Mouse (Mus musculus) inflammation-experienced regulatory T-cells, adult 6 months (primary cell): ENCODE results near the gene Fmnl3. TPM values are rescaled to one million over a fixed set of nuclear protein-coding genes. Genes with fewer than 3 reads are reported as not detected.
"Not testable (repeated sequence)": the region's sequence is repeated elsewhere in the genome, so short reads cannot be mapped to it uniquely, and the experiment has no call there.

ENCODE experiments used
- ATAC-seq: one replicate; pipeline ENCODE4 v1.8.0; 2017
- polyA plus RNA-seq, 3 experiments: library from polyadenylated mRNA; unstranded; fragments of 100-300 nt; shearing (Covaris generic); gene quantifications; one replicate each; pipeline ENCODE4 v1.2.1; 2017

The Fmnl3 gene
- polyA plus RNA-seq, 3 experiments from 2014 or later, result 5.5 to 13.4 (median 9.2) TPM

DNA sequence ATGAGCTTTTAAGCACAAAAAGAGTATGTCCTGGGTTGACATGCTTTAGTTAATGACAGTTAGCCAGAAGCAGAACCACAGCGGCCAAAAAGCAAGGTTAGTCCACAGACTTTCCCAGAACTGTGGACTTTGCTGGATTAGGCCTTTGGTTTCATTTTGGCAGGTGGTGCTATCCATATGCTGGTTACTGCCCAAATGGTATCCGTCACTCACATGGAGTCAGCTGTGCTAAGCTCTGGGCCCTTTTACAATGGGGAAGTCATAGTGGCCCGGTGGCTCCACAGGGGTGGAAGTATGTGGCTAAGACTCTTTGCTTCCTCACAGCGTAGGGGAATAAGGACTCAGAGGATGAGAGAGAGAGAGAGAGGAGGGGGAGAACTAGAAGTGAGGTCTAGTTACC, 17.7 kb upstream of the Fmnl3 start:
- no peak for ATAC-seq

- no peak for ATAC-seq
Observed at GRCm38 (mm10) chr15:99386796-99387195, 16.5 kb upstream of the Fmnl3 start.

DNA sequence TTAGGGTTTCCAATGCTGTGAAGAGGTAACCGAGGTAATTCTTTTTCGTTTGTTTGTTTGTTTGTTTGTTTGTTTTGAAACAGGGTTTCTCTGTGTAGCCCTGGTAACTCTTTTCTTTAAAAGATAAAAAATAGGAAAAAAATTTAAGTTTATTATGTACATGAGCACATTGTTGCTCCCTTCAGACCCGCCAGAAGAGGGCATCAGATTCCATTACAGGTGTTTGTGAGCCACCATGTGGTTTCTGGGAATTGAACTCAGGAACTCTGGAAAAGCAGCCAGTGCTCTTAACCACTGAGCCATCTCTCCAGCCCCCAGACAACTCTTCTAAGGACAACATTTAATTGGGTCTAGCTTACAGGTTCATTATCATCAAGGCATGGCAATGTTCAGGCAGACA, 15.8 kb upstream of the Fmnl3 start:
- ATAC-seq, result not testable (repeated sequence)

- ATAC-seq, result no peak
Observed at GRCm38 (mm10) chr15:99384071-99384470, 13.8 kb upstream of the Fmnl3 start.

DNA sequence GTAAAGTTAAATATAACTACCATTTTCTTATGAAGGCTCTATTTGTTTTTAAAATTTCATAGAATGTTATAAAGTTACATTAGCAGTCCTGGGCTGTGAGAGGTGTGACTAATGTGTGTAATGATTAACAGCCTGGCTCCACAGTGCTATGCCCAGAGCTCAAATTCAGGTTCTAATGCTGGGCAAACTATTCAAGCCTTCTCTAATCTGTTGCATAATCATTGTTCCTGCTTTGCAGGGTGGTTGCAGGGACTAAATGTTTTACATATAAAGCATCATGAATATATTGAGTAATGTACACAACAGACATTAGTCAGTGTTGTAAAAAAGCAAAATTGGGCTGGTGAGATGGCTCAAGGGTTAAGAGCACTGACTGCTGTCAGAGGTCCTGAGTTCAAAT, 12.6 kb upstream of the Fmnl3 start:
- no peak for ATAC-seq

DNA sequence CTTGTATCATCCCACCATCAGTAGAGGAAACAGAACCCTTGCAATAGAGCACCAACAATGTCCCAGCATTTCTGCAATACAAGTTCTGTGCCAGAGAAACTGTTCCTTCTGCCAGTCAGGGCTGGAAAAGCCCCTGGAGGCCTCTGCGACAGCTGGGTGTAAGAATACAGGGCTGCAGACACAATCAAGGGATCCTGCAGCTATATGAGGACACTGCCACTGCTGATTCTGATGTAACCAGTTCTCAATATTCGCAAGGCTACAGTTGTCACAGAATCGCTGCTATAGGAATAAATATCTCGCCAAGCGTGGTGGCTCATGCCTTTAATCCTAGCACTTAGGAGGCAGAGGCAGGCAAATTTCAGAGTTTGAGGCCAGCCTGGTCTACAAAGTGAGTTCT, 6.0 kb upstream of the Fmnl3 start:
- ATAC-seq, result no peak

GRCm38 (mm10) chr15:99375581-99375980, 5.3 kb upstream of the Fmnl3 start:
- ATAC-seq, result no peak

DNA sequence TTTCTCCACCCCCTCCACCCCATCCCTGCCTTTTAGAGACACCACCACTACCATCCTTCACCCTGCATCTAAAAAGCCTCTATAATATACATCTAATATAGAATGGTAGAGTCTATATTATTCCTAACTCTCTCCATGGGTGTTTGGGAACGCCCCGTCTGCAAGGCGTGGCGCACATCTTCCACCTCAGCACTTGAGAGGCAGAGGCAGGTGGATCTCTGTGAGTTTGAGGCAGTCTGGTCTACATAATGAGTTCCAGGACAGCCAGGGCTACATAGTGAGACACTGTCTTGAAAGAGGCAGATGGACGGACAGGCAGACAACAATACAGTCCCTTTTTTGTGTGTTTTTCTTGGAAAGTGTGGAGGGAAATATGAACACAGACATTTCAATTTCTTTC, 4.8 kb upstream of the Fmnl3 start:
- ATAC-seq, result no peak

DNA sequence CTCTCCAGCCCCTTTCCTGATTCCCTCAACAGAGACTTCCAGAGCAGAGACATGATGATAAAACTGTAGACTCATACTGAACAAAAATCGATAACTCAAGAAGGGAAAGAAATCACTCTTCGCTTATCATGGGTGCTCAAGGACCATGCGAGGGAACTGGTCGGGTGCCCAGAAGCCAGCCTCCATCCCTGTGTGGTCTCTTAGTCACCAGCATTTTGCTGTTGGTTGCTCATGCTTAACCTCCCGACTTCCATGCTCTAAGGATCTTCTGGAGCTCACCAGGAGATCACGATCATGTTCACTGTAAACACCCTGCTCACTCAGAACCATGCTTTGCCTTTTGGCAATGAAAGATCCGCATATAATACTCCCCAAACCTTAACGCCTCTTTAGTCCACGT, 2.5 kb upstream of the Fmnl3 start:
- no peak for ATAC-seq

GRCm38 (mm10) chr15:99371526-99372340, 1.5 kb upstream of the Fmnl3 start:
- no peak for ATAC-seq

DNA sequence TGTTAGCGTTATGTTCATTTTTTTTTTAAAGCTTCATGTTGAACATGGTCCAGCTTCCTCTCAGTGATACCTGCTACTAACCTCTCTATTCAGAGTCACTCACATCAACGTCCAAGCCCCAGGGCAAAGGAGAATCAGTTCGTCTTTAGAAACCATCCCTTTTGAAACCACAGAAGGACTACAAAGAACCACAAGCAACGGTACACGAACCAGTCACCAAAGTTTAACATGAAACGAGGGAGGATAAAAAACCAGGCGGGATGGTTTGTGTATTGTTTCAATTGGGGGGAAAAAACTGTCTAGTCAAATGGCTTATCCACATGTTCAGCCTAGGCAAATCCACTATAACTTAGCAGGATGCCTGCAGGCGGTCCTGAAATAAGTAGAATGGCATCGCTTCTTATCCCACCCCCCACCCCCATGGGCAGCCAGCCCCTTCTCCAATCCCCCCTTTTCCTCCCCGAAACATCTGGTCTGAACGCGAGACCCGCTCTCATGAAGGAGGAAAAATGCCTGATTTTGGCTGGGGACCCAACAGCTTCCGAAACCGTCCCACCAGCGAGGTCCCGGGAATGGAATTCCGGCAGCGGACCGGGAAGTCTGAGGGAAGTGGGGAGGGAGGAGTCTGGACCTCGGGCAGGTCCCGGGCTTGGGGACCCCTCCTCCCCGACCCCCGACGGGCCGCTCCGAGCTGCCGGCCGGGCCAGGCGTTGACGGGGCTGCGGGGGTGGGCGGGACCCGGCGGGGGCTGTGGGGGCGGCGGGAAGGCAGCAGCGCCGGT, 701 bp downstream of the Fmnl3 start:
- no peak for ATAC-seq

- ATAC-seq, result no peak
Observed at GRCm38 (mm10) chr15:99368583-99369266, 1.6 kb downstream of the Fmnl3 start.

DNA sequence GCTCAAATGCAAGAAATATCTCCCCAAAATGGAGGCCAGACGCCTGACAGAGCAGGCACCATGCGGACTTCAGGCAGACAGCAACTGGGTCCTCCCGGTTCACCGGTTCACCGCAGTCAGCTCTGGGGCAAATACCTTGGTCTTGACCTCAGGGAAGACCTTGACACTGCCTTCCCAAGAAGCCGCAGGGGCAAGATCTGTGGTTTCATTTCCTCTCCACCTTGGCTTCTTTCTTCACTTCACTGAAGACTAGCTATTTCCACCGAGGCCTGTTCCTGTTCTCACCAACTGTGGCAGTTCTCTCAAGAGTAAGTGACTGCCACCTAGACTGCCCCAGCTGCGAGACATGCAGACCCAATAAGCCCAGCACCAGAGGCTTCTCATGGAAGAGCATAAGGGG, 5.4 kb downstream of the Fmnl3 start:
- ATAC-seq, result peak; percentile 70

GRCm38 (mm10) chr15:99364022-99364530, 6.2 kb downstream of the Fmnl3 start:
- ATAC-seq, result peak; percentile 58

- no peak for ATAC-seq
Observed at GRCm38 (mm10) chr15:99358952-99359351, 11.3 kb downstream of the Fmnl3 start.

DNA sequence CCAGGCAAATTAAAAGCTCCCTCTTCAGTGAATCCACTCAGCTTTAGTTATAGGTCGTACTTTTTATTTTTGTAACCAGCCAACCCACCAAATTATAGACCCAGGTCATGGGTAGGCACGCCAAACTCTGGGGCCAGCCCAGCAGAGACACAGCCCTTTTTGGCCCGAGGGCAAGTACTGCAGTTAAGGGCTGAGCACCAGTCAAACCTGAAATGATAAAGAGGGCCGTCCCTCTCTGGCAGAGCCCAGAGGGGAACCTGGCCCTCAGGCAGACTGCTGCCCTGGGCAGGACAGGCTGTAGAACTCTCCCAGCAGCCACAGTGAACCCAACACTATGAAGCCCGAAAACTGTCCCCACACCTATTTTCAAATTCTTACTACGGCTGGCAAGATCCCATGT, 13.8 kb downstream of the Fmnl3 start:
- no peak for ATAC-seq

- no peak for ATAC-seq
Observed at GRCm38 (mm10) chr15:99355660-99356059, 14.6 kb downstream of the Fmnl3 start.

DNA sequence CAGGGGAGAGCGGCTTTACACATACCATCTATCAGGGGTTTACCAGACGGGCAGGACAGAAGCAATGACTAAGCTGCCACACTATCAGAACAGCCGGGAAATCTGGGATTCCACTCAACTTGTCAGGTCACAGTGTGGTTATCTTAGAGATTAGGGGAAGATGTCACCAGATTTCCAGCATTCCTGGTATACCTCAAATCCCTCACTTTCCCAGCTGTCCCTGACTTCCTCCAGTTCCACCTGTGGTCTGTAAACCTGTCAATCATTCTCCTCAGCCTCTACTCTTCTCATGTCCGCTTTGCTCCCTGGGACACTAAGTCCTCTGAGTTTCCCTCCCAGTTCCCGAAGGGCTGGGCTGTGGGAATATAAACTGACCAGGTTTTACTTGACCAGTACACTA, 18.0 kb downstream of the Fmnl3 start:
- no peak for ATAC-seq

DNA sequence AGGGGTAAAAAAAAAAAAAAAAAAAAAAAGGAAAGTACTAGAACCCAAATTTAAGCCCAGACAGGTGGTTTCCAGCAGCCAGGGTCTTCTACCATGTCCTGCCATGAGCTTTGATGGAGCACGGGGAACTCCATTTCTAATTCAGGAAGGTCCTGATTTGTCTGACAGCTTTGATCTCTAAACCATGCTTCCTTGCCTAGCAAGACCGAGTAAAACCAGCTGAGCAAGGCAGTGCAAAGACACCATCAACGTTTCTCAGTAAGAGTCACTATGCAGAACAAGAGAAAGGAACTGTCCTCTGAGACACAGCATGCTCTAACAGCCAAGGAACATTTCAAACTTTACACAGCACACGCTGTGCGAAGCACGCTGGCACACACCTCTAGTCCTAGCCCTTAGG, 18.7 kb downstream of the Fmnl3 start:
- ATAC-seq, result peak; percentile 54

DNA sequence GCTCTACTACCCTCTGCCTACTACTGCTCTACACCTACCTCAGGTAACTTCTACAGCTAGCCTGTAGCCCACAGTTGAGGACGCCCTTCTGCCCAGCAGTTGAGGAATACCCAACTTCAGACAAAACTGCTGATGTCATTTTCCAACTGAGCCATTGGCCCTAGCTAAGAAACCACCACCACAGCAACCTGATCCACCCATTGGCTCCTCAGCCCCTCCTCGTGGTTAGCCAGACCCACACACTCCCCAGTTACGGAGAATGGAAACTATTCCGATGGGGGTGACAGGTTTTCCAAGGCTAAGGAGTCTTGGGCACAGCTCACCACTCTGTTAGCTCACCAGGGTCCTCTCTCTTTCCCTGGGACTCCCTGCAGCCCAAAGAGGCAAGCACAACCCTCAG, 25.3 kb downstream of the Fmnl3 start:
- ATAC-seq, result no peak

DNA sequence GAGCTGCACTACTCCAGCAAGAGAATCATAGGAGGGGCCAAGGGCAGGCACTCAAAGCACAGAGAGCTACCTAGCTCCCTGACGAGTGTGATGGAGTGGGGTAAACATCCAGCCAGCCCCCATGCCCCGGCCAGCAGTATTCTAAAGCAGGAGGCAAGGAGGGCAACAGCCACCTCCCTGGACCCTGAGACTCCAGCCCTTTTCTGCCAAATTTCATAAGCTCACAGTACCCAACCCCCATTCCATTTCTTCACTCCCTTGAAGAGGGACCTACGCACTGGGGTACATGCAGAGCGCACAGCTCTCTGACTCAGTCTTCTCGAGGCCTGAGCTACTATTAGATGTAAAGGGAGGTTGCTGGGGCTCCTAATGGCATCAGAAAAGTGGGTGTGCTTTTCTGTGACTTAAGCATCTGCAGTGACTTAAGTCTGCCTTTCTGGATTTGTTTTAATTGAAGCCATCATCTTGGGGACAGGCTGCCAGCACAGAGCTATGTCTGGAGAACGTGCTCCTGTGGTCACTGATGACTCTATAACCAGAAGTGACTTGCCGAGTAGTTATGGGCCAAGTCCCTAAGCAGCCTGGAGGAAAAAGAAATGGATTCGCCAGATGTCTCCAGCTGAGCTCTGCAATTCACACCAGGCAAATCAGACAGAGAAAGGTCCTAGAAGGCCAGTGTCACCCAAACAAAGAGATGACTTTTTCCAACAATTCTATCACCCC, 26.0 kb downstream of the Fmnl3 start:
- no peak for ATAC-seq

- ATAC-seq, result no peak
Observed at GRCm38 (mm10) chr15:99343414-99344147, 26.7 kb downstream of the Fmnl3 start.
